Mouse (Mus musculus) cerebellum, adult 2 months (tissue): Measurements from ENCODE around the gene Parp11.

ENCODE experiments used
- CTCF ChIP-seq: fragments of 200-500 bp; IDR thresholded peaks from 2 replicates; pipeline ENCODE4 v1.5.1; 2011; ENCODE audit warnings: low read depth, mild to moderate bottlenecking, control low read depth, low read length, moderate library complexity, borderline replicate concordance; ENCODE audit not compliant: insufficient read depth
- POLR2A ChIP-seq: fragments of 200-500 bp; IDR thresholded peaks from 2 replicates; pipeline ENCODE4 v1.6.1; 2011; ENCODE audit warnings: low read length, control low read depth, borderline replicate concordance; ENCODE audit not compliant: insufficient read depth

- TF ChIP-seq POLR2A = no peak
- TF ChIP-seq CTCF = no peak
Observed at GRCm38 (mm10) chr6:127530206-127530605, 83.6 kb downstream of the Parp11 start.
